Mouse (Mus musculus) stomach, postnatal 0 days (tissue): ENCODE results near the gene Apba2.

Experiments
- CTCF ChIP-seq: IDR thresholded peaks from 2 replicates; pipeline ENCODE4 v1.5.1; 2016; ENCODE audit warnings: antibody characterized with exemption, low read depth, mild to moderate bottlenecking, moderate library complexity
- EP300 ChIP-seq: optimal IDR thresholded peaks from 2 replicates; pipeline ENCODE3; 2016; ENCODE audit warnings: antibody characterized with exemption

GRCm38 (mm10) chr7:64697791-64698337 is 196.4 kb downstream of the Apba2 start:
- TF ChIP-seq CTCF (no peak), EP300 (no peak)
